Mouse (Mus musculus) embryo, embryonic 10.5 days (tissue): Measurements from ENCODE around the gene Nr1d1.

ENCODE experiments used
- DNase-seq: peaks from one replicate; pipeline ENCODE4 v3.0.0-alpha.2; 2015; ENCODE audit warnings: low spot score

The Nr1d1 gene

DNA sequence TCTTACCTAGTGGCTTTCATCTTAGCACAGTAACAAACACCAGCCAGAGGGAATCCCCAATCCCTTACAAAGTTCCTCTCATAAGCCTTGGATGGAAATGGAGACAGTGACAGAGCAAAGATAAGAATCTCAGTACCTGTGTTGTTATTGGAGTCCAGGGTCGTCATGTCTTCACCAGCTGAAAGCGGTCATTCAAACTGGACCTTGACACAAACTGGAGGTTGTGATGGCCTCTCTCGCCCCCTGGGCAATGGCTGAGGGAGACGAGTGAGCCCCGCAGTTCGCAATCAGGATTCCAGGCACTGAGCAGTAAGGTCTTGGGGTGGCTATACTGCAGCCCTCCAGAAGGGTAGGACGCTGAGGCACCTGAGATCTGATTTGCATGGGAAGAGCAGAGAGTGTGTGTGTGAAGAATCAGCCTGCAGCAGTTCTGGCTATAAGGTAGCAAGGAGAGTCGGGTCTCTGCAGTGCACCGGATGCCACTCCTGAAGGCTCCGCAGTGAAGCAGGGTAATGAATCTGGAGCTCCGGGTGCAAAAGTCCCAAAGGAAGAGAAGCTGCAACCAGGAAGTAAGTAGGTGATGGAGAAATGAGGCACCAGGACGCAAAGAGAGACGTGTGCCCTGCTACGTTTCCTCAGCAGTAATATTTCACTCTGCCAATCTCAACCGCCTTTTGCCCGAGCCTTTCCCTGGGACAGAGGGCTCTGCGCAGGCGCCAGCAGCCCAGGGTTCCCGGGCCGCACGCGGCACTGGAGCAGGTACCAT lies at the start of gene Nr1d1:
Gene Nr1d1, minus strand, starts transcription at position 752 of the 766 bp plus-strand sequence.
- DNase-seq: no peak

DNA sequence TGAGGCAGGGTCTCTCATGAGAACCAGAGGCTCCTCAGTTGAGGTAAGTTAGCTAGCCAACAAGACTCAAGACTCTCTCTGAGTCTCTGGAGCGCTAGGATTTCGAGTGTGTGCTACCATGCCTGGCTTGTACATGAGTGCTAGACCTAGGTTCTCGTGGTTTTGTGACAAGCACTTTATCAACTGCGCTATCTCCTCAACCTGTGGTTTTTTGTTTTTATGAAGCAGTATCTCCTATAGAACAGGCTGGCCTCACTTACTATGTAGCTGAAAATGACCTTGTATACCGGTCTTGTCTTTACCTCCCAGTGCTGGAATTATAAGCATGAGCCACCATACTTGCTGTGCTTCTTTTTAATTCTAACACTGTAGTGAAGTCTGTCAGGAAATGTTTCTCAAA lies 45.8 kb upstream of the Nr1d1 start:
- DNase-seq: no peak

- DNase-seq: no peak
These were observed 41.6 kb upstream of the Nr1d1 start for GRCm38 (mm10) chr11:98816706-98817239.

- DNase-seq: no peak
These were observed 35.6 kb upstream of the Nr1d1 start for GRCm38 (mm10) chr11:98810686-98811085.

DNA sequence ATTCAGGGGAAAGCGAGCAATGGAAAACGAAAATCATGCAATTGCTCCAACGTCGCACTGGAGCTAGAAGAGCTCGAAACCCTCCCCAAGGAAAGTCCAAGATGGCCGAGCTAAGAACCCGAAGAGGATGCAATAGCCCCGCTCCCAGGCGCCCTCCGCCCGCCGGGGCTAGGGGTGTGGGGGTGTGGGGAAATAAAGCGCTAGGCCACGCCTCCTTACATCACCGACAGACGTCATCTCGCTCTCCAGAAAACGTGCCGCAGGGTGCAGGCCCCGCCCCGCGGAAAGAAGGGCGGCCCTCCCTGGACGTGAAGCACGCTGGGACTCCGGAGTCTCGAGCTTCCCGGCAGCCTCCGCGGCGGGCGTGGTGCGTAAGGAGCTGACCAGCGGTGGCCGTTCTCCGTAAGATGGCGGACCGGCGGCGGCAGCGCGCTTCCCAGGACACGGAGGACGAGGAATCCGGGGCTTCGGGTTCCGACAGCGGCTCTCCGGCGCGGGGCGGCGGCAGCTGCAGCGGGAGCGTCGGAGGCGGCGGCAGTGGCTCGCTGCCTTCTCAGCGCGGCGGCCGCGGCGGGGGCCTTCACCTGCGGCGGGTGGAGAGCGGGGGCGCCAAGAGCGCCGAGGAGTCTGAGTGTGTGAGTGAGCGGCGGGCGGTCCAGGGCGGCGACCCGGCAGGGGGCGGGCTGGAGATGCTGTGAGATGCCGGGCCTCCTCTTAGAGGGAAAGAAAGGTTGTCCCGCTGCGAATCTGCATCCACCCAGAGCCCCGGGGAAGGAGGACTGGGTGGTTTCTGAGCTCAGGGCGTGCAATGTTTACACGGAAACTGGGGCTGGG lies 34.5 kb upstream of the Nr1d1 start:
- peak; percentile 99 for DNase-seq

DNA sequence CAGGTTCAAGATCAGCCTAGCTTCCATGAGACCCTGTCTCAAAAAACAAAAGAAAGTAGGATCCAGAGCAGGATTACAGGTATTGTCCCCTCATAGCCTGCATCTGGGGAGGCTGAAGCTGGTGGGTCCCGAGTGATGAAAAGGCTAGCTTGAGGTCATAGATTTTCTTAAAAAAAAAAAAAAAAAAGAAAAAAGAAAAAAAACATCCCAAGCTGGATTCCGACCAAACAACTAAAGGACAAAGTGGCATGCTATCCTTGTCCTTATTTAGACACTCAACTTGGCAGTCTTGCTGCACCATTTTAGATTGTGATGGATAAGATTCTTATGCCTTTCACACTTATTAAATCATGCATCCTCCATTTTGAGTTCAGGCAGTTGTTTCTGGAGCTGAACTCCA lies 33.3 kb upstream of the Nr1d1 start:
- DNase-seq: no peak

DNA sequence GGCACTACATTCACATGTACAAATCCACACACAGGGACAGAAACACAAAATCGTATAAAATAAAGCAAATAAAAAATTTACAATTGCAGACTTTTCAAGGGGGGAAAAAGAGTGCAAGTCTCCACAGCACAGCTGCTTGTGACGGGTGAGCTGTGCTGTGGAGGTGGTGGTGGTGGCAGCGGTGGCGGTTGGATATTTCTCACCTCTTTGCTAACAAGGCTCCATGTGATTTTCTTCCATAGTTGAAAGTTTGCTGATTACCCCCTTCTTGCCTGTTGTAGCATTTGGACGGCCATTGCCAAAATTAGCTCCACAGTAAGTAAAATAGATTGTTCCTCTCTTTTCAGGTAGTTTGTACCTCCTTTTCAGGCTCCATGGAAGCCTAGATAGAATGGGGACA lies 29.5 kb upstream of the Nr1d1 start, which contains the start of gene Casc3:
Gene Casc3, plus strand, starts transcription at position 301 of the 400 bp plus-strand sequence.
- no peak for DNase-seq

DNA sequence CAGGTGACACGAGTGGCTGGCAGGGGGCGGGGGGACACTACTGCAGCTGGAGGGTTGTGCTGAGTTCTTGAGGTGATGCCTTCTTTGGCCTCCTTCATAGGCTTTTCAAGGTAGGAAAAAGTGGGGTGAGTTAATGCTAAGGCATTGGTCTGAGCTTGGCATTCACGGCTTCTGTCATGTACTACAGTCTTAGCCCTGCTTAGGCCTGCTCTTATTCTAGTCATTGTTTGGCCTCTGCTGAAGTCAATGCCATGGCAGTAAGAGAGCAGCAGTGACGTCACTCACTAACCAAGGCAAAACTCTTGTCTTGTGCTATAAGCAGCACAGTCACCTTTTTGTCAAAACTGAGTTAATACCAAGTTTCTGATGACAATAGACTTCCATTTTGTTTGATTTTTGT lies 22.8 kb upstream of the Nr1d1 start:
- DNase-seq: no peak

- DNase-seq: no peak
These were observed 22.2 kb upstream of the Nr1d1 start for GRCm38 (mm10) chr11:98797306-98797705.

GRCm38 (mm10) chr11:98796515-98797216 lies 21.5 kb upstream of the Nr1d1 start:
- DNase-seq: peak; percentile 90

- DNase-seq: peak; percentile 60
These were observed 20.8 kb upstream of the Nr1d1 start for GRCm38 (mm10) chr11:98795714-98796514.

DNA sequence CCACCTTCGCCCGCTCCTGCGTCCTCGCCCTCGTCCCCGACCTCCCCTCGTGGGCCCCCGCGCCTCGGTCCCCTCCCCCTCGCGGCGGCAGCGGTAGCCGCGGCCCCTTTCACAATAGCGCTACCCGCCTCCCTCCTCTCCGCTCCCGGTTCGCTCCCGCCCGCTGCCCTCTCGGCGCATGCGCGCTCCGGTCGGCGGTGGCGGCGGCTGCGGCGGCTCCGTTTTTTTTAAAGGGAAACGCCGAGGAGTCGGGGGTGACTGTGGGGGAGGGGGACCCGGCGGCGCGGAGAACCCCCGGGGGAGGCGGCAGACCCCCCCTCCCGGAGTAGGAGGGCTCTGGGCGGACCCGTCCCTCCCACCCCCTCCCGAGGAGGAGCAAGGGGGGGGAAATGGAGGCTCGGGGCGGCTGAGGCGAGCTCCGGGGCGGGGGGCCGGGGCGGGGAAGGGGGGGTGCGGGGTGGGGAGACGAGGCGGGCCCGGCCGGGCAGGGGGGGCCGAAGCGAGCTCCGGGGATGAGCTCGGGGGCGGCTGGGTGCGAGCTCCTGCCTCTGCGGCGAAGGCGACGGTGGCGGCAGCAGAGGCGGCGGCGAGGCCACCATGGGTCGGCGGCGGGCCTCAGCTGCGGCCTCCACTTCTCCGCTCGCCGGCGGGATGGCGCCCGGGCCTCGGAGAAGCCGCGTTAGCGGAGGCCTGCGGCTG lies 20.0 kb upstream of the Nr1d1 start, which contains the start of gene Msl1:
Gene Msl1, plus strand, starts transcription at position 502 of the 699 bp plus-strand sequence.
- DNase-seq: peak; percentile 88

GRCm38 (mm10) chr11:98794469-98795014 lies 19.4 kb upstream of the Nr1d1 start:
- DNase-seq: peak; percentile 78

DNA sequence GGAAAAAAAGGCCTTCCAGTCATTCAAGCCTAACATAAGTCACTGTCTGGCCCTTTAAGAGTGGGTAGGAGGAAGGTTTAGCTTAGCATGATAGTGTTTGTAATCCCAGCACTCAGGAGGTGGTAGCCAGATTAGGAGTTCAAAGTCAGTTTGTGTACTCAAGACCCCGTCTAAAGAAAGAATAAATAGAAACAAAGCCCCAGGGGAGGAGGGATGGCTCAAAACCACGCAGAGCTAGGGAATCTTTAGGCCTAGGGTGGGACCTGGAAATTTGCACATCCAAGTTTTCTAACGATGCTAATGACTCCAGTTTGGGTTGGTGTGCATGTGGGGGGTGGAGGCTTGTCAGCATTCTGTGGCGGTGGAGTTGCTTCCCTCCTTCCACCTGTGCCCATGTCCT lies 16.9 kb upstream of the Nr1d1 start:
- DNase-seq: no peak

DNA sequence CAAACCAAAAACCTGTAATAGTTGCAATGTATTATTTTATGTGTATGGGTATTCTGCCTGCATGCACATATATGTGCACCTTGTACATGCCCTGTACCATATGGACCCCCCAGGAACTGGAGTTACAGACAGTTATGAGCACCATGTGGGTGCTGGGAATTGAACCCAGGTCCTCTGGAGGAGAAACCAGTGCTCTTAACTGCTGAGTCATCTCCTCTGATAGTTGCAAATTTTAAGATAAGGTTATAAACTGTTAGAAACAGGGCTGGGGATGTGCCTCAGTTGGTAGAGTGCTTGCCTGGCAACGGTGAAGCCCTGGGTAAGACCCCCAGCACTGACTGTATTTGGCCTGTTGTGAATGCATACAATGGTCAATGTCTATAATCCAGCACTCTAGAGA lies 16.3 kb upstream of the Nr1d1 start:
- DNase-seq: no peak

DNA sequence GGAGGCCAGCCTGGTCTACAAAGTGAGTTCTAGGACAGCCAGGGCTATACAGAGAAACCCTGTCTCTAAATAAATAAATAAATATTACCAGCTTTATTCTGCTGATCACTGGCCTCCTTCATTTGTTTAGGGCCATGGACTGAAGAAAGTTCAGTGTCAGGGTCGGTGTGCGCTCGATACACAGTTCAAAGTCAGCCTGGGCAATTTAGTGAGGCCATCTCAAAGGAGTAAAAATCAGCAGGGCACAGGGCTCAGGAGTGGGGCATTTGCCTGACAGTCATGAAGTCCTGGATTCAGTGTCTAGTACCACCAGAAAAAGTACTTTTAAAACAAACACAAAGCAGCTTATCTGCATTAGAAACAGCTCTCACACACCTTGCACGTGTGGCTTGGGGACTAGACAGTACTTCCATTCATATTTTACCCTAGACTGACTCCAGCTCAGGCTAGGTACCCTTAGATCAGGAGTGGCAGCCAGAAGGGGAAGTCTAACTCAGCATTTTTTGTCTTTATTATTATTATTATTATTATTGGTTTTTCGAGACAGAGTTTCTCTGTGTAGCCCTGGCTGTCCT lies 15.6 kb upstream of the Nr1d1 start:
- no peak for DNase-seq

DNA sequence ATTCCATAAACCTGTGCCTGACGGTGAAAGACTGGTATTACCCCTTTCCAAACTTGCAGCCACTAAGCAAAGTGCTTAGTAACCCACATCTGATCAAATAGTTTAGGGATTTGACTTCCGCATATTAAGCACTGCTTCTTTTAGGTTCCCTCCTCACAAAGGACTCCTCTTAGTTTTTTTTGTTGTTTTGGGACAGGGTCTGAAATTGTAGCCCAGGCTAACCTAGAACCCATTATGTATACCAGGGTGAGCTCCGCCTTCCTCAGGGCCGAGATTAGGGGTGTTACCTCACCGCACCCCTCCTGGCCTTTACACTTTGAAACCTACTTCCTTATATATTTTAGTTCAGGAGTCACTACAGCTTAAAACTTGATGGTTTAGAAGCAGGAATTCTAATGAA lies 14.7 kb upstream of the Nr1d1 start:
- DNase-seq: no peak

- DNase-seq: no peak
These were observed 14.2 kb upstream of the Nr1d1 start for GRCm38 (mm10) chr11:98789219-98789807.

GRCm38 (mm10) chr11:98788550-98789218 lies 13.6 kb upstream of the Nr1d1 start:
- DNase-seq: peak; percentile 96
